Mouse (Mus musculus) left cerebral cortex, postnatal 25 days (tissue): ENCODE results near the gene Prox2. TPM values are rescaled to one million over a fixed set of nuclear protein-coding genes. Genes with fewer than 3 reads are reported as not detected.
A peak's percentile ranks its signal among the peaks of the same experiment; 100 is the strongest.

Experiments used
- DNase-seq, 2 experiments: peaks; one replicate each; pipeline ENCODE4 v3.0.0; 2022; ENCODE audit warnings: low spot score in 2 of 2, mixed read lengths in 1 of 2
- intact Hi-C: fragments of 180-260 bp; cut with DNase I; formaldehyde crosslinking; loops from one replicate; pipeline ENCODE4 v1.15.1; 2025
- total RNA-seq, 2 experiments: library from RNA; stranded (reverse); gene quantifications; 2 replicates each; pipeline ENCODE4 v1.2.3; 2021

The Prox2 gene
- total RNA-seq, 2 experiments from 2014 or later: 1.3 to 1.4 TPM

DNA sequence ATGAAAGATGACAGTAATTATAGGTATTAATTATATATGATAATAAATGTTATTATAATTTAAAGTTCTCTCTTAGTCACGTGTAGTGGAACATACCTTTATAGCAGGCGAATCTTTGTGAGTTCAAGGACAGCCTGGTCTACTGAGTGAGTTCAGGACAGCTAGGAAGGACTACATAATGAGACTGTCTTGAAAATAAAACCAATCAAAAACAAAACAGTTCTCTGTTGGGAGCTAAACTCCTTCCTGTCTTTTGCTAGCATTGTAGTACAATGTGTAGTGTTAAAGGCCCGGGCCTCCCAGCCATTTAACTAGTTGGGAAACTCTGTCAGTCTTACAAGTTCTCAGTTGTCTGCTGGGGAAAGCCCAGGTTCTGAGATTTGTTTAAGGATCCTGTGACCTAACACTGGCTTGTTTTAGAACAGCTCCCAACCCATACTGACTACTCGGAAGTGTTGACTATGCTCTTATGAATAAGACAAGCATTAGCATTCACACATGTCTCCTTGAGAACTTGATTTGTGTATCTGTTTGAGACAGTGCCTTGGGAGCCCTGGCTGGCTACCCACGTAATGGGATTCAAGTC lies 8.9 kb downstream of the Prox2 start:
- intact Hi-C loops: no loop called here
- DNase-seq: no peak

DNA sequence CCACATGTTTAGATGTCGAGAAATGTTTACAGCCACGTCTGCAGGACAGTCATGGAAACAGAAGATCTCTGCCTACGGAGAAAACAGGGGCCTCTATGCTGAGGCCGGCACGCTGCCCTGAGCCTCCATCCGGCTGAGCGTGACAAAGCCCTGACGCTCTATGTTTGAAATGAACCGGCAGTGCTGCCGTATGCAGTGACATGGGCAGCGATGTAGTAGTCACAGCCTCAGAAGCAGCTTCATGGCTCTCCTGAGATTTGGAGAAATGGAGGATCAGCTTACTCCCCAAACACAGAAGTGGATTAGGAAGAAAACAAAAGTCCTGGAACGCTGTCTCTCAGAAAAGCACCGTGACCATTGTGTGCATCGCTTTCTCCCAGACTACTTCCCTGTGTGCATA lies 9.6 kb downstream of the Prox2 start:
- intact Hi-C loops: no loop called here
- DNase-seq: no peak

DNA sequence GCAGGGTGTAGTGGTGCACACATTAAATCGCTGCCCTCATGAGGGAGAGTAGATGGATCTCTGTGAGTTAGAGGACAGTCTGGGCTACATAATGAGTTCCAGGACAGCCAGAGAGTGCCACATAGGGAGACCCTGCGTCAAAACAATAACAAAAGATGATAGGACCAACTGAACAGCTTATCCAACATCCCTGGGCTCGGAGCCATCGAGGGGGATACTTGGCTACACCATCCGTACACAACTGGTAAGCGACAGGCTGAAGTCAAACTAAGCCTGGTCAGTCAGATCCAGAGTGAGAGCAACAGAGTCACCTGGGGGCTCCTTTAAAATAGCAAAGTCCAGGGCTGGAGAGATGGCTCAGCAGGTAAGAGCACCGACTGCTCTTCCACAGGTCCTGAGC lies 14.7 kb downstream of the Prox2 start:
- DNase-seq: no peak
- intact Hi-C loops: no loop called here

DNA sequence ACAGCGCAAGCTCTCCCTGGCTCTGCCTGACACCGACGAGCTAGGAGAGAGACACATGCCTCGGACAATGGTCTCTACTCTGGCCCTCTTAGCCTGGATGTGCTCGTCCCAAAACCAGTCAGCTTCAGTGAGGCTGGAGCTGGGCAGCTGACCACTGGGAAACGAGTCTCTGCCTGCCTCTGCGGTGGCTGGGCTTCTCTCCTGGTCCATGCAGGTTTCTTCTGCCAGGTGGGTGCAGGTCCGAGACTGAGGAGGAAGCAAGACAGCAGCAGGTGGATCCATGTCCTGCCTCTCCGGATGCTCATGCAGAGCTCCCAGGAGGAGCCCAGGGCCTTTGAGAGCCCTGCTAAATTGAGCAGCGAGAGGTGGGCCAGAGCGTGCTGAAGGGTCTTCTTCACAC lies 15.4 kb downstream of the Prox2 start:
- no peak for DNase-seq
- intact Hi-C loops: no loop called here

DNA sequence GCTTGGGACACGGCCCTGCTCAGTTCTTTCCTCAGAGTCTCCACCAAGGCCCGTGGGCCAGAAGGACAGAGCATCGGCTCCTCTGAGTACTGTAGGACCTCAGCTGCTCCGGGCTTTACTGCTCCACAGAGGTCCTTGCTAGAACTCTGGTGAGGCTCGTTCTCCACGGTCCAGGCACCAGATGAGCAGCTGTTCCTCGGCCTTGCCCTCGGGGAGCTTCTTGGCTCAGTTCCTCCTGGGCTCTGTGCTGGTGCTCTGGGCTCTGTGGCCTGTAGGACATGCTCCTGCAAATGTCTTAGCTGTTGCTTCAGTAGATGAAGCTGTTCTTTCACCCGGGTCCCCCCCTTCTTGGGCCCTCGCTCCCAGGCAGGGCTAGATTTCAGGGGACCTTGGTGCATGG lies 15.9 kb downstream of the Prox2 start:
- intact Hi-C loops: no loop called here
- no peak for DNase-seq

DNA sequence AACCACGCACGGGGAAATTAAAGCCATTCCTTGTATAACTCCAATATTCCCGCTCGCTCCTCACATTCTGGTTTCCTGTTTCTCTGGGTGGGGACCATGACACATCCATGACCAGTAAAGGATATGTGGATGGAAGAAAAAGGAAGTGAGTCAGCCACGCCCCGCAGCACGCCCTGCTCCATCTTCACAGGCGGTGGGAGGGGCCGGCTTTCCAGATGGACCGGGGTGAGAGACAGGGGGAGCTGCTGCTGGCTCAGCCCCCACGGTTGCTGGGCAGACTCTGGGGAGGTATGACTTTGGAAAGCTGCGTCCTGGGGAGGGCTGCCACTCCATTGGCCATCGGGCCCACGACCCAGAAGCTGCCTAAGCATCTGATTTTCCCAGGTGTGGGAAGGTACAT lies 16.5 kb downstream of the Prox2 start:
- DNase-seq: peak in 1 of 2 experiments; percentile 85
- intact Hi-C loops: no loop called here

DNA sequence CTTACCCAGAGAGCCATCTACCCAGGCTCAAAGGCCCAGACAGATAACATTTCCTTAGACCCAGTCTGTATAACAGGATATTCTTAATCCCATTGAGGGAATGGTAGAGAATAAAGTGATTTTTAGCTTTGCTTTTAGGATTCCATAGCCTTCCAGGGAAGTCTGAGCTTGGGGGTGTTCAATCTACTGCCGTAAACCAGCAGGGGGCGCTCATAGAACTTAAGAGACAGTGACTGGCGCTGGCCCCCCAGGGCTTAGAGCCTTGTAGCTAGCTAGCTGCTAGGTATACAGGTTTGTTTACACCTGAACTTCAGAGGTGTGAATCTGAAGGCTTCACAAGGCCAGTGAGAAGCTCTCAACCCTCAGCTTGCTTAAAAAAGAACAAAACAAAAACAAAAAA lies 18.3 kb downstream of the Prox2 start:
- intact Hi-C loops: no loop called here
- peak; percentile 54 to 70 for DNase-seq

DNA sequence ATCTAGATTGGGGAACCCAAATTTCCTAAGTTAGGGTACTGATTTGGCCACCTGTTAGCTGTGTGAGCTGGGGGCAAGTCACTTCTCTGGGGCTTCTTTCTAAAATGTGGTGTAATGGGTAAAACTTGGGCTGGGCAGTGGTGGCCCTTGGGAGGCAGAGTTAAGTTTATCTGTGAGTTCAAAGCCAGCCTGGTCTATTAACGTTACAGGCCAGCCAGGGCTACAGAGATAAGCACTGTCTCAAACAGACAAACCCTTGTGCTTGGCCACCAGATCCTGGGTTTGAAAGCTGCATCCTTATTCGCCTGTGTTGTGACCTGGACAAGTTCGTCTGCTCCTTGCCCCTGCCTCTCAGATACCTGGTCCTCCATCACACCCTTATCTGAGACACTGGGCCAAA lies 19.4 kb downstream of the Prox2 start:
- DNase-seq: no peak
- intact Hi-C loops: no loop called here

DNA sequence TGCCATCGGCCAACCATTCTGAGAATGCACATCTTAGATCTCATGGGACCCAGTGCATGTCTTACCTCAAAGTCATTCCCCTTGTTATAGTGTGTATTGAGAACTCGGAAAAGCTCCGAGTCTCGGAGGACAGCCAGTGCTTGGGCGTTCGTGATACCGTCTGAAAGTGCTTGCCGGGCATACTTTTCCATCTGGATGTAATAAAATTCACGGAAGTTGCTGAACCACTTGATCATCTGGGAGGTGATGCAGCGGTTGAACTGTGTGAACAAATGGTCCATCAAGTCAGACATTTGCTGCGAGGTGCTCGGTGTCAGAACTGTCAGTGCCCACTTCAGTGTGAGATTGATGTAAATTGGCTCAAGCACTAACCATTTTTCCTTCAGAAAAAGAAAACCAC lies 22.7 kb downstream of the Prox2 start:
- intact Hi-C loops: no loop called here
- DNase-seq: no peak

DNA sequence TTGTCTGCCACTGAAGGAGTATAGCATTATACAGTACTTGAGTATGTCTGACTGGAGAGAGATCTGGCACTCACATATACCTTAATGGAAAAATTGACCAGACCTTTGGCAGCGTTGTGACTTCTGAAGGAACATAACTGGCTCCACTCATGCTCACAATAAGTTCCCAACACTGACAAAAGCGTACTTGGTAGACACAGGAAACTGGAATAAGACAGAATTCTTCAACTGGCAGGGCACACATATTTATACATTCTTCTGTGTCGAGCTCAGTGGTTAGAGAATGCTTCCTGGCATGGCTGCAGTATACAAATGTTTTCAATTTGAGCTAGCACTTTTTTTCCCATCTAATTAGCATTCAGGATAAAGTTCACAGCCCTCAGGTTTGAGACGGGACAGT lies 25.6 kb downstream of the Prox2 start:
- intact Hi-C loops: no loop called here
- DNase-seq: no peak

DNA sequence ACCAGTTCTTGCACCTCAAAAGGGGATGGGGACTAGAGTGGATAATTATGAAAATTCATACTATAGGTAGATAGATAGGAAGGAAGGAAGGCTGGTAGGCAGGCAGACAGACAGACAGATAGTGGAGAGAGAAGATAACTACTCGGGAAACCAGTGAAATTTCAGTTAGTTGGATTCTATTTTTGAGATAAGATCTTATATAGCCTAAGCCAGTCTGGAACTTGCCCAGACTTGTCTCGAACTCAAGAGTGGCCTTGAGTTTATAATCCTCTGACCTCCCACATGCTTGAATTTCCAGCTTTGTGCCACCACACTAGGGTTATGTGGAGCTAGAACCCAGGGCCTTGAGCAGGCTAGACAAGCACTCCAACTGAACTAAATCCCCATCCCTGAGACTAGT lies 26.3 kb downstream of the Prox2 start:
- intact Hi-C loops: no loop called here
- DNase-seq: no peak

DNA sequence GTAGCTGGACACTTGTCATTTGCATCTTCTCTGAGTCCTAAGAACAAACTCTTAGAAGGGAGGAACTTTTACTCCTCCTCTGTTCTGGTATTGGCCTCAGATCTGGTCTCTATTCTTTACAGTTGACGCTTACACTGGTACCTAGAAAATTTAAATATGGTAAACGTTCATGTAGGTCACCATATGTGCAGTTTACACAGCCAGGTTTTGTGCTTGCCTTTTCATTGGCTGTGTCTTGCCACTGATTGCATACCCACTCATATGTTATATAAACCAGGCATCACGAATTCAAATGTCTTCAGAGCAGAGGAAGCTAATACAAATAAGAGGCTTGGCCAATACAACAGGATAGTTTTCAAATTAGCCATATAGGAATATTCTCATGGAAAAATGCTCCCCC lies 33.5 kb downstream of the Prox2 start:
- intact Hi-C loops: no loop called here
- peak in 1 of 2 experiments; percentile 85 for DNase-seq

DNA sequence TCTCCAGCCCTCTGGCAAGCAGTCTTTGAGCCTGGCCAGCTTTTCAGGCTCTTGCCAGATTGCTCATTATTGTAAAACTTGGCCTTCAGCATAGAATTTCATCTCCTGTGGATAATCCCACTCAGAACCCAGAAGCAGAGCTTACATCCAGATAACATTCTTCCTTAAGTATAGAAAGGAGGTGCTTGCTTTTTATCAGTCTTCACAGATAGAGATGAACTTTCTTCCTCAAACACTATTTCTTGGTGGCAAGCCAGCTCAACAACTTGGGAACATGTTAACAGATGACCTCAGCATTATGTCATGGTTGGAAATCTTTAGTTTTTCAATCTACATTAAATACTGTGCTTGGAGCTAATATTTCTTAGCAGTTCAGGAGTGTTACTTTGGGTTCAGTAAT lies 39.5 kb downstream of the Prox2 start:
- DNase-seq: no peak
- intact Hi-C loops: no loop called here

DNA sequence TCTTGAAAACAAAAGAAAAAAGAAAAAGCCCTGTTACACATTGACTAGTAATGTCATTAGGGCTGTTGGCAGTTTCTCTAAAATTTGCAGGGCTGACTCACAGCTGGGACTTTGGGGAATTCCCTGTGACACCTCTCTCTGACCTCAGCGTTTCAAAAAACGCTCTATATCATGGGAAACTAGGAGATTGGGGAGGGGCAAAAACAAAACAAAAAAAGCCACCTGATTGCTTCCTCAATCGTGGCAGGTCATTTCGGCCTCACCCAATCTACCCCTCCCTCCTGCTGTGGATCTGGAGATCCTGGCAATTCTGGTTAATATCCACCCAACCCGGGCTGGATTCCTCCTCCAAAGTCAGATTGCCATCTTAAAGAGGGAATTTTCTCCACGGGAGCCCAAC lies 59.3 kb downstream of the Prox2 start:
- intact Hi-C loops: no loop called here
- DNase-seq: no peak

Other genes with a start within 250 kb of the Prox2 start
- under 1 TPM; 0.32 to 0.60 TPM for gene Ltbp2, start 234.2 kb downstream of the Prox2 start, total RNA-seq
- 10 to 100 TPM; 28.6 to 38.3 TPM for gene Fcf1, start 139.9 kb downstream of the Prox2 start, total RNA-seq
- gene Arel1, start 139.9 kb downstream of the Prox2 start, total RNA-seq: 100 to 1,000 TPM; 101 to 120 TPM
- gene Ylpm1, start 114.4 kb downstream of the Prox2 start, total RNA-seq: 100 to 1,000 TPM; 111 to 126 TPM
- gene Dlst, start 74 bp upstream of the Prox2 start, total RNA-seq: 100 to 1,000 TPM; 157 TPM
- 10 to 100 TPM; 31.8 to 35.5 TPM for gene Rps6kl1, start 40.5 kb upstream of the Prox2 start, total RNA-seq
- gene Pgf, start 67.0 kb upstream of the Prox2 start, total RNA-seq: 1 to 10 TPM; 1.7 to 2.8 TPM
- 10 to 100 TPM; 59.8 to 76.8 TPM for gene Eif2b2, start 108.7 kb upstream of the Prox2 start, total RNA-seq
- gene Mlh3, start 159.8 kb upstream of the Prox2 start, total RNA-seq: 10 to 100 TPM; 14.9 to 18.4 TPM
- 10 to 100 TPM; 31.6 to 35.9 TPM for gene Acyp1, start 177.7 kb upstream of the Prox2 start, total RNA-seq
- 1 to 10 TPM; 1.9 to 2.0 TPM for gene Zc2hc1c, start 177.8 kb upstream of the Prox2 start, total RNA-seq
- gene Nek9, start 228.6 kb upstream of the Prox2 start, total RNA-seq: 10 to 100 TPM; 27.8 to 29.6 TPM